Mouse (Mus musculus): ENCODE results near the gene Trip6. TPM values are rescaled to one million over a fixed set of nuclear protein-coding genes. Genes with fewer than 3 reads are reported as not detected.
A peak's percentile ranks its signal among the peaks of the same experiment; 100 is the strongest.

Gene Trip6
- polyA plus RNA-seq (2015; fragmentation: Nextera tagmentation; extraction: Ambion mirVana), result 77.9 and 87.5 TPM in 2 replicates

- H3K36me3 ChIP-seq, result peaks cover 51% of the 10 kb centered on the region
- 17% methylated on average over 30 of the region's 30 CpGs for WGBS
- H3K4me3 ChIP-seq (replicated peaks), result peak within 1 kb of the TSS; percentile 75
- H3K9me3 ChIP-seq (replicated peaks), result no peaks in the 10 kb centered on the region
- peak within 1 kb of the TSS; percentile 80 for H3K9ac ChIP-seq
- peak; percentile 95 for ATAC-seq (replicated peaks; ENCODE audit: low FRiP score)
- peak within 1 kb of the TSS; percentile 95 for H3K27ac ChIP-seq
- H3K4me2 ChIP-seq, result peak within 1 kb of the TSS; percentile 85
- no peaks in the 10 kb centered on the region for H3K27me3 ChIP-seq
- H3K4me1 ChIP-seq, result peaks cover 41% of the 10 kb centered on the region
Observed at GRCm38 (mm10) chr5:137314193-137315083, at the start of gene Trip6. Trip6 (minus strand) TSS chr5:137314404.

- H3K4me2 ChIP-seq, result no peak overlapping the region
- ATAC-seq (replicated peaks; ENCODE audit: low FRiP score), result no peak
- H3K27me3 ChIP-seq, result no peaks in the 10 kb centered on the region
- H3K9me3 ChIP-seq (replicated peaks), result no peaks in the 10 kb centered on the region
- H3K9ac ChIP-seq, result no peak overlapping the region
- peaks cover 97% of the 10 kb centered on the region for H3K36me3 ChIP-seq
- H3K4me3 ChIP-seq (replicated peaks), result no peak overlapping the region
- peaks cover 24% of the 10 kb centered on the region for H3K4me1 ChIP-seq
- no peak overlapping the region for H3K27ac ChIP-seq
- WGBS, result 42% methylated on average over 7 of the region's 7 CpGs
Observed at GRCm38 (mm10) chr5:137358382-137358781, 44.2 kb upstream of the Trip6 start.

GRCm38 (mm10) chr5:137354091-137354490, 39.9 kb upstream of the Trip6 start:
- no peak overlapping the region for H3K27ac ChIP-seq
- no peak overlapping the region for H3K4me3 ChIP-seq (replicated peaks)
- peaks cover 58% of the 10 kb centered on the region for H3K36me3 ChIP-seq
- WGBS, result 83% methylated on average over 17 of the region's 17 CpGs
- H3K4me1 ChIP-seq, result peaks cover 47% of the 10 kb centered on the region
- no peak for ATAC-seq (replicated peaks; ENCODE audit: low FRiP score)
- no peaks in the 10 kb centered on the region for H3K27me3 ChIP-seq
- peak overlapping the region; percentile 86 for H3K4me2 ChIP-seq
- no peak overlapping the region for H3K9ac ChIP-seq
- no peaks in the 10 kb centered on the region for H3K9me3 ChIP-seq (replicated peaks)

GRCm38 (mm10) chr5:137352011-137352975, 38.1 kb upstream of the Trip6 start:
- H3K27ac ChIP-seq, result peak overlapping the region; percentile 94
- H3K4me3 ChIP-seq (replicated peaks), result peak overlapping the region; percentile 94
- H3K9ac ChIP-seq, result peak overlapping the region; percentile 94
- H3K36me3 ChIP-seq, result peaks cover 40% of the 10 kb centered on the region
- no peak for ATAC-seq (replicated peaks; ENCODE audit: low FRiP score)
- H3K4me2 ChIP-seq, result peak overlapping the region; percentile 86
- 6% methylated on average over 16 of the region's 16 CpGs for WGBS
- H3K4me1 ChIP-seq, result peaks cover 54% of the 10 kb centered on the region
- no peaks in the 10 kb centered on the region for H3K9me3 ChIP-seq (replicated peaks)
- H3K27me3 ChIP-seq, result no peaks in the 10 kb centered on the region

GRCm38 (mm10) chr5:137351394-137351793, 37.2 kb upstream of the Trip6 start:
- Histone ChIP-seq H3K4me3 (replicated peaks) (peak overlapping the region; percentile 94), H3K4me2 (peak overlapping the region; percentile 86), H3K4me1 (peaks cover 63% of the 10 kb centered on the region), H3K36me3 (peaks cover 33% of the 10 kb centered on the region), H3K9me3 (replicated peaks) (no peaks in the 10 kb centered on the region), H3K27me3 (no peaks in the 10 kb centered on the region), H3K27ac (peak overlapping the region; percentile 94), H3K9ac (peak overlapping the region; percentile 94)
- 4% methylated on average over 4 of the region's 4 CpGs for WGBS
- ATAC-seq (replicated peaks; ENCODE audit: low FRiP score), result no peak

GRCm38 (mm10) chr5:137351058-137351380, 36.8 kb upstream of the Trip6 start:
- peaks cover 29% of the 10 kb centered on the region for H3K36me3 ChIP-seq
- no peak for ATAC-seq (replicated peaks; ENCODE audit: low FRiP score)
- peak overlapping the region; percentile 94 for H3K27ac ChIP-seq
- H3K27me3 ChIP-seq, result no peaks in the 10 kb centered on the region
- under 1% methylated on average over 8 of the region's 8 CpGs for WGBS
- peak overlapping the region; percentile 86 for H3K4me2 ChIP-seq
- H3K9ac ChIP-seq, result peak overlapping the region; percentile 94
- H3K9me3 ChIP-seq (replicated peaks), result no peaks in the 10 kb centered on the region
- peak overlapping the region; percentile 94 for H3K4me3 ChIP-seq (replicated peaks)
- peaks cover 66% of the 10 kb centered on the region for H3K4me1 ChIP-seq

GRCm38 (mm10) chr5:137350205-137351057, 36.2 kb upstream of the Trip6 start:
- Histone ChIP-seq H3K9me3 (replicated peaks) (no peaks in the 10 kb centered on the region), H3K4me2 (peak overlapping the region; percentile 86), H3K9ac (peak overlapping the region; percentile 94), H3K27ac (peak overlapping the region; percentile 94), H3K4me1 (peaks cover 72% of the 10 kb centered on the region), H3K4me3 (replicated peaks) (peak overlapping the region; percentile 94), H3K27me3 (no peaks in the 10 kb centered on the region), H3K36me3 (peaks cover 23% of the 10 kb centered on the region)
- under 1% methylated on average over 54 of the region's 55 CpGs for WGBS
- peak; percentile 61 for ATAC-seq (replicated peaks; ENCODE audit: low FRiP score)

- H3K9ac ChIP-seq, result peak within 1 kb of the TSS; percentile 94
- peak within 1 kb of the TSS; percentile 94 for H3K4me3 ChIP-seq (replicated peaks)
- WGBS, result 1% methylated on average over 31 of the region's 32 CpGs
- H3K36me3 ChIP-seq, result peaks cover 15% of the 10 kb centered on the region
- H3K4me1 ChIP-seq, result peaks cover 73% of the 10 kb centered on the region
- peak within 1 kb of the TSS; percentile 94 for H3K27ac ChIP-seq
- no peaks in the 10 kb centered on the region for H3K27me3 ChIP-seq
- peak; percentile 97 for ATAC-seq (replicated peaks; ENCODE audit: low FRiP score)
- H3K9me3 ChIP-seq (replicated peaks), result no peaks in the 10 kb centered on the region
- peak within 1 kb of the TSS; percentile 86 for H3K4me2 ChIP-seq
Observed at GRCm38 (mm10) chr5:137349384-137350204, 35.4 kb upstream of the Trip6 start, which contains the start of gene Ephb4. Ephb4 (plus strand) TSS chr5:137350109.

- peak overlapping the region; percentile 94 for H3K4me3 ChIP-seq (replicated peaks)
- peaks cover 65% of the 10 kb centered on the region for H3K4me1 ChIP-seq
- 1% methylated on average over 33 of the region's 33 CpGs for WGBS
- peak overlapping the region; percentile 94 for H3K27ac ChIP-seq
- ATAC-seq (replicated peaks; ENCODE audit: low FRiP score), result peak; percentile 15
- H3K27me3 ChIP-seq, result no peaks in the 10 kb centered on the region
- 0 out of 2 replicates have a peak, but pooled peaks cover 2% of the 10 kb centered on the region for H3K9me3 ChIP-seq (replicated peaks)
- peak overlapping the region; percentile 24 for H3K9ac ChIP-seq
- peaks cover 6% of the 10 kb centered on the region; the same call in 1 of the 2 replicates for H3K36me3 ChIP-seq
- H3K4me2 ChIP-seq, result peak overlapping the region; percentile 86
Observed at GRCm38 (mm10) chr5:137348482-137349383, 34.5 kb upstream of the Trip6 start.

GRCm38 (mm10) chr5:137347856-137348255, 33.7 kb upstream of the Trip6 start:
- Histone ChIP-seq H3K36me3 (no peaks in the 10 kb centered on the region), H3K27ac (peak overlapping the region; percentile 94), H3K9ac (no peak overlapping the region), H3K4me2 (peak overlapping the region; percentile 86), H3K9me3 (replicated peaks) (0 out of 2 replicates have a peak, but pooled peaks cover 2% of the 10 kb centered on the region), H3K27me3 (no peaks in the 10 kb centered on the region), H3K4me3 (replicated peaks) (peak overlapping the region; percentile 94), H3K4me1 (peaks cover 60% of the 10 kb centered on the region)
- ATAC-seq (replicated peaks; ENCODE audit: low FRiP score), result no peak
- 10% methylated on average over 7 of the region's 7 CpGs for WGBS

Measured in kidney, embryonic 15.5 days (tissue).